Mouse (Mus musculus): ENCODE measurements around the gene Foxo3. TPM values are rescaled to one million over a fixed set of nuclear protein-coding genes. Genes with fewer than 3 reads are reported as not detected.
A peak's percentile ranks its signal among the peaks of the same experiment; 100 is the strongest.

Foxo3 gene
- total RNA-seq, 2 experiments from 2014 or later: 45.7 to 50.1 TPM

DNA sequence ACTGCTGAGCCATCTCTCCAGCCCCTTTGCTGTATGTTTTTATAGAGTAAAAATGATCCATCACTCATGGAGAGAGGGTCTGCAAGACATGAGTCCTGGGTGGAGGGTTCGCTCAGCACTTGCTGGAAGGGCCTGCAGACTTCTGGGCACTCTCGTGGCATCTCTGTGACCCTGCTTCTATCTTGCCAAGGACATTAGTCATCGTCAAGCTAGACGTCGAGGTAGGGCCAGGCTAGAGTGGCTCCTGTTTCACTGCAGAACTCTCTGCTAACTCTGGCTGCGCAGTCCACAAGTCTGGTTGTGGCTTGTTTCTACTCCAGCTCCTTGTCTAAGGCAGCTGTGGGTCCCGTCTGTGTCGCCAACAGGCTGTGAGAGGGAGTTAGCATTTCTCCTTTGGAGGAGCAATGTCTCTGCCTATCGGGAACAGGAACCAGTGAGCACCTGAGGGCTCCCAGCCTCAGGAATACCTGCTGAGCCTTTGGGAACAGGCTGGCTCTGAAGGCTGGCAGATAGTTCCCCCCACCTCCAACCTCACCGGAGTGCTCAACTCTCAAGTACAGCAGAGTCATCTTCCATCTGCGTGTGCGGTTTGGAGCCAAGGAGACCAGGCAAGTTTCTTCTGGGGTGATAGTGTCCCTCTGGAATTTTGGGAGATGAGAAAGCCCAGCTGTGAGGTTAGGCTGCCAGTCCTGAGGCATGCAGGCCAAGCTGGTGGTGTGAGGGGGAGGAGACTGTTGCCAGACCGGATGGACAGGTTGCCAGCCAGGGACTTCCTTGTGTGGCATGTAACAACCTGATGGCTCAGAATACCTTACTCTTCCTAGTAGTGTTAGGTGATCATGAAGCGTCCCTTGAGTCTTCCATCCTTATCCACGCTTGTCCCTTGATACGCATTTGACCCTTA, 98.5 kb downstream of the Foxo3 start:
- DNase-seq: no peak

DNA sequence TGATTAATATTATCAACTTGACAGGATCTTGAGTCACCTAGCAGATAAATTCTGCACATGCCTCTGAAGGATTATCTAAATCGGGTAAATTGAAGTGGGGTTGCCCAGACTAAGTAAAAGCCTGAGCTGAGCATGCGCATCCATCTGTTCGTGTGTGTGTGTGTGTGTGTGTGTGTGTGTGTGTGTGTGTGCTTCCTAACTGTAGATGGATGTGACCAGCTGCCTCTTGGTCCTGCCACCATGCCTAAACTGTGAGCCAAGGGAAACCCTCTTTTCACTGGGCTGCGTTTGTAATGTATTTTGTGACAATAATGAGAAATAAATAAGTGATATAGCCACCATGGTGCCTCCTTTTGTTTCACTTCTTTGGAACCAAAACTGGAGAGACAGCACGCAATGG, 102.3 kb downstream of the Foxo3 start:
- no peak for DNase-seq

DNA sequence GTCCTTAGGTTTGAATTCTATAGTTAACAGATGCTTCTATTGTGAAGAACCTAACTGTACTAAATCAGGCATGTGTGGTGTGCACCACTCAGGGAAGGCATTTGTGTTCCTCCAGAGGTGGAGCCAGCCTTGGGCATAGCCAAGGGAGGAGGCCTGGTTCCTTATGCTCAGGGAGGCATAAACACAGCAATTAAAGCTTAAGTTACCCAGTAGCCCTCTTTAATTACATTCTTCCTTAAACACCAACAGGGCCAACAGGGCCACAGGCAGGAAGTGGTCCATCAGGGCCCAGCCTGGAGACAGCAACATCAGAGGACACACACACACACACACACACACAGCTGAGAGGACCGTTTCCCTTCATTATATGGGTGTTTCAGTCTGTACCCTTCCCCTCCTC, 102.7 kb downstream of the Foxo3 start:
- no peak for DNase-seq

DNA sequence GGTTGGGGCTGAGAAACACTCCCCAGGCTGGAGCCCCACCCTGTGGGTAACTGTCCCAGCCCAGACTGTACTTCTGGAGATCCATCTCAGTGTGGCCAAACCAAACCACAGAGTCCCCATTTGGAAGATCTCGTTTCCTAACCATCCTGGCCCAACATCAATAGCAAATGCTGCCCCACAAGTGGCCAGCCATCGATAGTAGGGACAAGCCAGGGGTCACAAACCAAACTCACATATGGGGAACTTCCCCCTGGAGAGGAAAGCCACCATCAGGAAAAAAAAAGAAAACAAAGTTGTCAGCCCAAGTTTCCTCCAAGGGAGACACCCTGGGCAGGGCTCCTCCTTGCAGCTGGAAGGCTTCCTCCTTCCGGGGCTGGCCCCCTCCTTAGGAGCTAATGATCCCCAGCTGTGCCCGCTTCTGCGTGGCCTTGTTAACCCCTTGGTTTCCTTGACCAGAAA, 105.6 kb downstream of the Foxo3 start:
- no peak for DNase-seq

DNA sequence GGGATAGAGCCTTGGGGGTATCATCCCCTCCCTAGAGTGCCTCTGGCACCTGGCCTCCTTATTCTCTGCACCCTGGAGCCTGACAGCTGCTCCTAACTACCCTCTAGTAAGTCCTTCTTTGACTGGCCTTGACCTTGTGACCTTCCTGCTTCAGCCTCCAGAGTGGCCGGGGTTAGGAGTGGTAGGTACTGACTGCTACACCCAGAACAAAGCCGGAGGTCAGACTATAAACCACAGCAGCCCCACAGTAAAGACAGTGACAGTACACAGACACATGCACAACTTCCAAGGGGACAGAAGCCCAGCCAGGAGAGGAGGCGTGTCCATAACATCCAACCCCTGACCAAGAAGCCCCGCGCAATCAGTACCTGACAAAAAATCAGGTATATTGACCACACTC, 106.4 kb downstream of the Foxo3 start:
- DNase-seq: no peak

DNA sequence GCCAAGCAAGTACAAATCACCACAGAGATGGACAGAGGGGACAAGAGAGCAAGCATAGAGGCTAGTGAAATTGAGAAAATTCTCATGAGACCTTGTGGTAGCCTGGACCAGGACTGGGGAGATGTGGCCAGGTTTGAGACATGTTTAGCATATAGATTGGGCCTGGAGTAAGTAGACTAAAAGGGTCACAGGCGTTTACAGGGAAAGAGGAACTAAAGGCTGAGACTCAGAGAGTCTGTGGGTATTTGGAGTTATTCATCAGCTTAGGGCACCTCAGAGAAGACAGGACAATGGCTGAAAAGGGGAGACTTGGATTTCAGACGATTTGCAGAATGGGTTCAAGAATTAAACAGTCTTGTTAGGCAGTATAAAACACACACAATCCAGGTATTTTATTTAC, 121.8 kb downstream of the Foxo3 start:
- DNase-seq: no peak

DNA sequence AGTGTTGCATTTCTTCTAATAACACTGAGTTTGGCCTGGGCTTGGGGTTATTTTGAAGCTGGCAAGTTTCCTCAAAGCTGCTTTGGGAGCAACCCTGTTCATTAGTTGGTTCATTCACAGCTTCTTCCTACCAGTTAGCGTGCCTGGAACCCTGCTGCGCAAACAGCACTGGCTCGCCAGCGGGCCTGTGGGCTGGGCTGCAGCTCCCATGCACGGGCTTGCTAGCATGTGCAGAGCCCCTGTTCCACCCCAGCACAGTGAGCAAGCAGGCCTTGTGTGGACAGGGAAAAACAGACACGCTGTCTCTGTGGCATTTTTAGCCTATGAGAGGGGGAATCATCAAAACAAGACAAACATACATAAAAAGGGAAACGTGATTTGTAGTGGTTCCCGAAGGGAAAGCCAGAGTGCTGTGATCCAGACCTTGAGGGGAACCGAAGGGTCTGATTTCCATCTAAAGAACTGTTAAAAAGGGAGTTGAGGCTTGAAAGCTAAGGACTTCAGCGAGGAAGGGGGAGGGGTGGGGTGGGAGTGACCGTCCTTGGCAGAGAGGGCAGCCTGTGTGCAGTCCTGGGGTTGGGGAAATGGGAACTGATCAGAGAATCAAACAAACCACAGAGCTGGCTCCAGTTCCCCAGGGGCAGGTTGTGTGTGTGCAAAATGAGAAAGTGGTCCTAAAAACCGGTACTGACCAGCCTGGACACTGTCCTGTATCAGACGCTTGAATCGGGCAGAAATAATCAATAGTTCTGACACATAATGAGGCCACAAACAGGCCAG, 123.9 kb downstream of the Foxo3 start:
- DNase-seq: peak; percentile 26 to 31

DNA sequence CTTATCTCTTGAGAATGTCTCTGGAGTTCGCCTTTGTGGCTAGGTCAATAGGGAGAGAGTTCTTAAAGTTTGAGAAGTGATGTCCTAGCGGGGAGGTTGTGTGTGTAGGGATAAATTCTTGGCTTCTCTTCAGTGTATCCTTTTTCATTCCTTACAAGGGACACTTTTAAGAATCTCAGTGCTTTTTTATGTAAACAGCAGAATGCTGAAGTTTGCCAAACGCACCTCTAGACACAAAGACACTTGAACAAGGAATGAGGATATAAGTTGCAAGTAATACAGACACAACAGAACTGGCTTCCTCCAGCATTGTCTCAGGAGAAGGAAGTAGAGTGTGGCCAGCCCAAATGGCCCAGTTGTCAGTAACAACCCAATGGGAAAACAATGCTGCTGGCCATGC, 126.8 kb downstream of the Foxo3 start:
- no peak for DNase-seq

DNA sequence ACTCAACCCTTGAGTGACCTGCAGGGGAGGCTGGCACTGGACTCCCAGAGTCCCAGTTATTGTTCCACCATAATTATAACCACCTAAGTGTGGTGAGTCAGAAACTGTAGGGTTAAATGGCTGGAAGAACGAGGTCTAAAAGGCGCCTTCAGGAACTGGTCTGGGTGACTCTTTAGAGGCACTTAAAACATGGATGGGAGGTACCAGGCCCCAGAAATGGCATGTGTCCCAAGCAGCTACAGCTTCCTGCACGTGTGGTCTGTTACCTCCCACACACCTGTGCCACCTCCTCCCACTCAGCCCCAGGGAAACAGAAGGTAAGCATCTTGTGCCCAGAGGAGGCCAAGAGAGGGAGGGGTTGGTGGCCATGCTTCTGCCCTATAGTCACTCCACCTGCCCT, 128.2 kb downstream of the Foxo3 start:
- no peak for DNase-seq

DNA sequence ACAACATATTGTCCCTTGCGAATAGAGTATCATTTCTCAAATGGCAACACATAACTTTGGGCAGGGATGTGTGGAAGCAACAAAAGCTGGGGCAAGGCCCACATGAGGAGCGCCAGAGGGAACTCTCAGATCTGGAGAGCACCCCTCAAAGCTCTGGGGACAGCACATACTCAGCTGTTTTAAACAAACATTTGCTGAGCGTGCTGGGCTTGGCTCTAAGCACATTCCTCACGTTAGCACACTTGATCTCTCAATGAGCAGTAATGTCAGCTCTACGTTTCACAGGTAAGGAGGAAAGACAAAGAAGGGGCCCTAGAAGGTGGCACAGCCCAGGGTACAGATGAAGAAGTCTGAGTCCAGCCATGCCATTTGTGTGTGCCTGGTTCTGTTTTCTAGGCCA, 131.3 kb downstream of the Foxo3 start:
- no peak for DNase-seq

DNA sequence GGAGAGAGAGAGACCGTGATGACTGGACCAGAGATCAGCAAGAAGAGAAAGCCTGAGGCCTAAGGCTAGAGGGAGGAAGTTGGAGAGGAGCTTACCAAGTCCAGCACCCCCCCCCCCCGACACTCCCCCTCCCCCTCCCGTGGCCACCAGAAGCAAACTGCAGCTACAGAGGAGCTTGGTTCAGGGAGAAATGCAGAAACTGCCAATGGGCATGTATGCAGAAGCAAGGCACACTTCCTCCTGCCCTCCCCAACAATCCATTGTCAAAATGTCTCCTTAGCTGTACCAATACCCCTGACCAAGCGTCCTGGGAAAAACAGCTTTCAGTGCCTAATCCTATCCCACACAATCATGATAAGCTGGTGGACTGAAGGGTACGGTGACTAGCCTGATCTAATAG, 131.8 kb downstream of the Foxo3 start:
- DNase-seq: no peak

DNA sequence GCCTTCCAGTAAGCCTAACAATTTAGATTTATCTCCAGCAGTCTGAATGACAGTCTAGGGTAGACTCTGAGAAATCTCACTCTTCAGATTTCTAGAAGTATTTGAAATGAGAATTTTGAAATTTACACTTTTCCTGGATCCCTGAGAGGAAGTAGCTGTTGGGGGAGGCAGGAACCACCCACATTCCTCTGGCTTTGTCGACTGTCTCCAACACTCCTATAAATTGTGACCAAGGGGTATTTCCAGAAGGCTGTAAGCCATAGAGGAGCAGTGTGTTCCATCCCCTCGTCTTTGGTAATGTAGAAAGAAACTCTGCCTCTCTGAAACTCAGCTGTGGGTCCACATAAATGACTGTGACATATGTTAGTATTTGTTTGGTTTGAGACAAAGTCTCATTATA, 132.4 kb downstream of the Foxo3 start:
- DNase-seq: no peak

DNA sequence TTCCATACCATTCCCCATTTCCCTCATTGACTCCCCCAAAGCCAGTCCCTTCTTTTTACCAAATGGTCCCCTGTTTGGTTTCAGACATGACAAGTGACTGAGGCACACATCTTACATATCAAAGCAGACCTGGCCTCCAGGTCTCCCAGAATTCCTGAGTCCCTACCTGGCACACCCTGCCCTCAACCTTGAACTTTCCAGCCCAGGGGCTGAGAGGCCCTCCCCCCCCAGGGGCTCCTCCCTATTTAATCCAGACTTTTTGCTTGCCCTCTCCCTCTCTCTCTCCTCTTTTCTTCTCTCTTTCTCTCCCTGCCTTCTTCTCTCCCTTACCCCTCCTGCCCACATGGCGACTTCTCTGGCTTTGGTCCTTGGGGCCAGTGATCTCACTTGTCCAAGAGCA, 133.8 kb downstream of the Foxo3 start:
- DNase-seq: no peak

DNA sequence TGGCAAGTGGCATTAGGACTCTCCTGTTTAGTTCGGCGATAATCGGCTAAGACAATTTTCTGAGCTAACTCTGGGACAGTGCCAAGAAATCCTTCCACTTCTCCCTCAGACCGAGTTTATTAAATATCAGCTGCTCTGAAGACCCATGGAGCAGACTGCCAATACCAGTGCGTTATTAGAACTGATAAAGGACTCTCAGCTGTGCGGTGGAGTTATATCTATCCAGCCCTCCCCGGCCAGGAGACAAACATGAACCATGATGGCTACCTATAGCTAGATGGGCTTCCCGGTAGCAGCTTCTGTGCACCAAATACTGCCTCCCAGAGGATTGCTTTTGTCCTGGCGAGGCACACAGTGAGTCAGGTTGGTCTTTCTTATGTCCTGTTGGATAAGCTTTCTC, 134.5 kb downstream of the Foxo3 start:
- no peak for DNase-seq

DNA sequence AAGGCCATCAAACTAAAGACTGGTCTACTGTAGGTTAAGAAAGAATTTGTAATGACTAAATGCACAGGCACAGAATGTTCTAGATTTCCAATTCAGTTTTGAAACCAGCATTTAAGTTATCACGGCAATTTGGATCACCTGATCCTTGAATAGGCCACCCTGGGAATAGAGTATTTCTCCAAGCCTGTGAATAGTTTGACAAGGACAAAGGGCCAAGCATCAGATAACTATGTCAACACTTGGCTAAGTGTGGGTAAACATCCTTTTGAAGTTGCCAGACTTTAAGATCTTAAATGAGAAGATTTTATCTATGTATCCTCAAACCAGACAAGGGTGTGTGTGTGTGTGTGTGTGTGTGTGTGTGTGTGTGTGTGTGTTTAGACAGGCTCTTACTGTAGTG, 136.8 kb downstream of the Foxo3 start:
- DNase-seq: no peak

DNA sequence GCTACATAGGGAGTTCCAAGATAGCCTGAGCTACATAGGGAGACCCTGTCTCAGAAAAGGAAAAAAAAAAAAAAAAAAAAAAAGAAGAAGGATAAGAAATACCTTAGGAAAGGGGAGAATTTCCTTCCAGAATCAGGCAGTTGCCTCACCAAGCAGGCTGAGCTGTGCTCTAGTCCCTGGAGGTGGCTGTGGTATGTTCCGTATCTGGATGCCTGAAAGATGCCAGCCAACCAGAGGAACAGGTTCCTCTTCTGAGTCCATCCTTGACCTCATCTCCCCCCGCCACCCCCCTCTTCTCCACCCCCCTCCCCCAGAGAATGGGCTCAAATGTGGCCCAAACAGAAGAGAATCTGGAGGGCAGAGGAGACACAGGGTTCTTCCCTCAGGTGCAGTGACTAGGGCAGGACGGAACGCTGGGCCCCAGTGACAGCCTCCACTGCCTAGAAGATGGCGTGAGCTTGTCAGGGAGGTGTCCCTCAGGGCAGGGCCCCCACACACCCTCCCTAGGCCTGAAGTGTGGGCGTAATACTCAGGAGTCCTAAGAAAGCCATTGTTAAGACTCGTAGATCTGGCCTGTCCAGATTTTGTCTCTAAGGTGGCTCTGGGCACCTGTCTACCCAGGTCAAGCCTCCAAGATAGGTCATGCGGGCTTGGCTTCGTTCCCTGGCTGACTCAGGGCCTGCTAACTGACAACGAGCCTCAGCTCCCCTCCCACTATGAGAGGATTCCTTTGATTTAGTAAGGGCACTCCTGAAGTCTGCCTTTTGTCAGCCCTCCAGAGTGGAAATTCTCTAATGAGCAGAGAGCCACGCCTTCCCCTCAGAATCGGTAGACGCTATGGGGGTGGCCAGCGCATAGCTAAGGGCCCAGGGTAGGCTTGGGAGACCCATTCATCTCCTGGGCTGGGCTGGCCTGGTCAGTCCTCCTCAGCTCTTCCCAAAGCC, 141.5 kb downstream of the Foxo3 start:
- DNase-seq: no peak

Other genes starting within 250 kb of the Foxo3 start
- gene Afg1l, start 201.8 kb upstream of the Foxo3 start, total RNA-seq (2021): 10 to 100 TPM; 14.6 to 15.3 TPM
- 100 to 1,000 TPM; 204 to 217 TPM for gene Snx3, start 225.3 kb upstream of the Foxo3 start, total RNA-seq (2021)